Mouse (Mus musculus): Measurements from ENCODE around the gene Nrbp1. TPM values are rescaled to one million over a fixed set of nuclear protein-coding genes. Genes with fewer than 3 reads are reported as not detected.

Gene Nrbp1
- 120 and 124 TPM in 2 replicates for total RNA-seq (2014; rRNA removed; ENCODE audit: low replicate concordance)
- 100 and 104 TPM in 2 replicates for polyA plus RNA-seq (2015; fragmentation: Nextera tagmentation; extraction: Ambion mirVana)

GRCm38 (mm10) chr5:31240637-31241521 is at the start of gene Nrbp1, which contains the start of gene Gm9970:
TSS of gene Nrbp1 (plus strand) at chr5:31240864.
TSS of gene Gm9970 (minus strand) at chr5:31241232.
- TF ChIP-seq EP300 (IDR thresholded peaks at IDR 0.05; ENCODE audit: low read depth) (no peak), CTCF (IDR thresholded peaks at IDR 0.05; ENCODE audit: low read depth) (no peak)
- peak; percentile 94 for DNase-seq (ENCODE audit: low spot score)
- under 1% methylated on average over 92 of the region's 103 CpGs for WGBS
- H3K36me3 ChIP-seq (replicated peaks; ENCODE audit: control insufficient read depth, insufficient read depth, low read length) = peaks cover 23% of the 10 kb centered on the region
- no peaks in the 10 kb centered on the region for H3K27me3 ChIP-seq (ENCODE audit: control insufficient read depth, insufficient read depth, low read length)
- peaks cover 6% of the 10 kb centered on the region for H3K4me1 ChIP-seq (ENCODE audit: control insufficient read depth, insufficient read depth)
- peak; percentile 98 for ATAC-seq (ENCODE audit: insufficient read depth, low read depth)
- H3K4me3 ChIP-seq (ENCODE audit: low read depth, low read length) = peak within 1 kb of the TSS; percentile 81
- H3K9ac ChIP-seq (replicated peaks; ENCODE audit: low read depth, low read length) = peak within 1 kb of the TSS; percentile 92
- H3K27ac ChIP-seq (ENCODE audit: low read depth) = peak within 1 kb of the TSS; percentile 97
- no peaks in the 10 kb centered on the region for H3K9me3 ChIP-seq (replicated peaks; ENCODE audit: control insufficient read depth, low read length)
- H3K4me2 ChIP-seq (ENCODE audit: low read depth, low read length) = peak within 1 kb of the TSS; percentile 81

DNA sequence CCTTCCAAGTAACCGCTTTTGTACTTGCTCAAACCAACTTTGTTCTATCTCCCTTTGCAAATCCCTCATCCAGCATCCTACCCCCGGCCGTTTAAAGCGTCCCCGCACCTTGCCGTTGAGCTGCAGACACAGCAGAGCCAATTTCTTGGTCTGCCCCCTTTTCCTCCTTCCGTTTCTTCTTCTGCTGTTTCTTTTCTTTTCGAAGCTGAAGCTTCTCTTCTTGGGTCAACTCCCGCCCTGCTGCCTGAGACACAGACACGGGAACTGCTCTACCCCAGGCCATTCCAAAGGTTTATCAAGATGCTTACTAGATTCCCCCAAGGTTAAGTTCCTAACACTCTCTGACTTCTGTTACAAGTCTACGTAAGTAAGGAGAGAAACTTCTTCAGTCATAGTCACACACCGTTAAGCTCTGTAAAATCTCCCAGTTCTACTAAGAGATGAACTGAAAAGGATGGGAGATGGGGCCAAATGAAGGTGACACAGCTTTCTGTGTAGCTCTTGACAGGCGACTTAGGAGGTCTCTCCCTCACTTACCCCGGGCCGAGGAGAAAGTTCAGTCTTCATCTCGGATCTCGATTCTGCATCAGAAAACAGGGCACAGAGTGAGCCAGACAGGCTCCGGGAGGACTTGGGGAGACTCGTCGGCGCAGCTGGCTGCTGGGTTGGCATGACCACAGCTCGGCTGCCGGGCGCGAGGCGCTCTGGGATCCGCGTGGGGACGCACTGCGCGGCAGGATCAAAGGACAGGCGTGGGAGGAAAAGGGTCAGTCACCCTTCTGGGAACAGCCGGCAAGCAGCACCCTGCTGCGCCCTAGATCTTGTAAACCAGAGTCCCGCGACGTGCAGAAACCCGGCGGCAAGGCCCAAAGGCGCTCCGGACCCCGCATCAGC is 48.4 kb upstream of the Nrbp1 start:
- peak; percentile 71 for DNase-seq (ENCODE audit: low spot score)
- no peak for TF ChIP-seq CTCF (IDR thresholded peaks at IDR 0.05; ENCODE audit: low read depth)
- TF ChIP-seq EP300 (IDR thresholded peaks at IDR 0.05; ENCODE audit: low read depth) = no peak
- H3K9ac ChIP-seq (replicated peaks; ENCODE audit: low read depth, low read length) = peak overlapping the region; percentile 90
- peak; percentile 71 for ATAC-seq (ENCODE audit: insufficient read depth, low read depth)
- peaks cover 15% of the 10 kb centered on the region for H3K4me1 ChIP-seq (ENCODE audit: control insufficient read depth, insufficient read depth)
- peak overlapping the region; percentile 78 for H3K4me2 ChIP-seq (ENCODE audit: low read depth, low read length)
- peaks cover 61% of the 10 kb centered on the region for H3K36me3 ChIP-seq (replicated peaks; ENCODE audit: control insufficient read depth, insufficient read depth, low read length)
- H3K27me3 ChIP-seq (ENCODE audit: control insufficient read depth, insufficient read depth, low read length) = no peaks in the 10 kb centered on the region
- no peaks in the 10 kb centered on the region for H3K9me3 ChIP-seq (replicated peaks; ENCODE audit: control insufficient read depth, low read length)
- peak overlapping the region; percentile 86 for H3K4me3 ChIP-seq (ENCODE audit: low read depth, low read length)
- peak overlapping the region; percentile 89 for H3K27ac ChIP-seq (ENCODE audit: low read depth)
- 10% methylated on average over 42 of the region's 42 CpGs for WGBS

DNA sequence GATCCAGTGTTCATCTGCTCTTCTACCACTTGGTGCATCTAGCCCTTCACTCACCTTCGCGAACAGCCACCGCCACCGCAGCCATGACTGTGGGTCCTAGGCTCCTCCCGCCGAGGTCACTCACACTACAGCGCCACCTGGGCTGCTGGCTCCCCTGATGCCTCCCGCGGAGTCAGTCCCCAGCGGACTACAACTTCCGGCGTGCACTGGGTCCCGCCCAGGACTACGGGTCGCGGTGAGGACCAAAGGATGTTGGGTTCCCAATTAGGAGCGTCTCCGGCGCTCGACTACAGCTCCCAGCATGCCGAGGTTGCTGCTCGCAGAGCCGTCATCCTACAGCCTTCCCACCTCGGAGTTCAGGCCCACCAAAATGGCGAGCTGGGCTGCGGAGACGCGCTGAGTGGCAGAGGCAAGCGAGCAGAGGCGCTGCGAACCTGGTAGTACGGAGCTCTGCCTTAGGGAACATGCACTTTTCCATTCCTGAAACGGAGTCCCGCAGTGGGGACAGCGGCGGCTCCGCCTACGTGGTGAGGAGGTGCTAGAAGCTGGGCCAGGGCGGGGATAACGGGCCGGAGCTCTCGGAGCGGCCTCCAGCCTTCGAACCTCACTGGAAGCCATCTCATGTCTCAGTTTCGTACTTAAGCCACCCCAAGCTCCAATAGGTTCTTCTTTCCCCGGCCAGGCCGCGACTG is 47.6 kb upstream of the Nrbp1 start, which contains the start of the genes Snx17 and Eif2b4:
Snx17 (plus strand) TSS at position 289 of the 692 bp plus-strand sequence.
Eif2b4 (minus strand) TSS at position 492 of the 692 bp plus-strand sequence.
- ATAC-seq (ENCODE audit: insufficient read depth, low read depth) (peak; percentile 94), DNase-seq (ENCODE audit: low spot score) (peak; percentile 96)
- Histone ChIP-seq H3K9me3 (replicated peaks; ENCODE audit: control insufficient read depth, low read length) (no peaks in the 10 kb centered on the region), H3K4me1 (ENCODE audit: control insufficient read depth, insufficient read depth) (peaks cover 15% of the 10 kb centered on the region), H3K36me3 (replicated peaks; ENCODE audit: control insufficient read depth, insufficient read depth, low read length) (peaks cover 61% of the 10 kb centered on the region), H3K27ac (ENCODE audit: low read depth) (peak within 1 kb of the TSS; percentile 89), H3K27me3 (ENCODE audit: control insufficient read depth, insufficient read depth, low read length) (no peaks in the 10 kb centered on the region), H3K4me2 (ENCODE audit: low read depth, low read length) (peak within 1 kb of the TSS; percentile 78), H3K4me3 (ENCODE audit: low read depth, low read length) (peak within 1 kb of the TSS; percentile 86), H3K9ac (replicated peaks; ENCODE audit: low read depth, low read length) (peak within 1 kb of the TSS; percentile 90)
- under 1% methylated on average over 48 of the region's 48 CpGs for WGBS
- TF ChIP-seq EP300 (IDR thresholded peaks at IDR 0.05; ENCODE audit: low read depth) = no peak
- TF ChIP-seq CTCF (IDR thresholded peaks at IDR 0.05; ENCODE audit: low read depth) = peak; percentile 67

DNA sequence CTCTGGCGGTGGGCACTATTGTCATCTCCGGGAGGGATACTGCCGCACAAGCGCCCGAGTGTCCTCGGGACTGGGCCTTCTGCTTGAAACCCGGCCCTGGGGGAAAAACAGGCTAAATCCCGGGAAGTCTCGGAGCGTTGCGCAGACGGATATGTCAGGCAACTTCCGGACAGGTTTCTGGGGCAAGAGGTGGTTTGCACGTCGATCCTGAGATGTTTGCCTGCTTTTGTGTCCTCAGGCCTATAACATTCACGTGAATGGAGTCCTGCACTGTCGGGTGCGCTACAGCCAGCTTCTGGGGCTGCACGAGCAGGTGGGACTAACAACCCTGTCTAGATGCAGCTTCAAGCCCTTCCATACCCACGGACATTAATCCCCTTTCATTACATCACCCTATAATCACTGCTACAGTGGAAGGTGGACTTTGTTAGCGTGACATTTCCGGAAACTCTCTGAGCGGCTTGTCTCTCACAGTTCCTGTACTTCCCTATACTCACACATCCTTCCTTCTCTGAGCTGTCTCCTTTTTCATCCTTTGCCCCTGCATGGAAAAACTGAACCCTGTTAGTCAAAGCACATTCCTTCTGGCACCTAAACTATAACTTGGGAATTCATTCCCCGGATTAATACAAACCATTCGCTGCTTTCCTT is 46.9 kb upstream of the Nrbp1 start:
- WGBS = 10% methylated on average over 25 of the region's 25 CpGs
- Histone ChIP-seq H3K27me3 (ENCODE audit: control insufficient read depth, insufficient read depth, low read length) (no peaks in the 10 kb centered on the region), H3K4me1 (ENCODE audit: control insufficient read depth, insufficient read depth) (peaks cover 15% of the 10 kb centered on the region), H3K27ac (ENCODE audit: low read depth) (peak overlapping the region; percentile 89), H3K36me3 (replicated peaks; ENCODE audit: control insufficient read depth, insufficient read depth, low read length) (peaks cover 62% of the 10 kb centered on the region), H3K4me2 (ENCODE audit: low read depth, low read length) (peak overlapping the region; percentile 78), H3K9me3 (replicated peaks; ENCODE audit: control insufficient read depth, low read length) (no peaks in the 10 kb centered on the region), H3K4me3 (ENCODE audit: low read depth, low read length) (peak overlapping the region; percentile 86), H3K9ac (replicated peaks; ENCODE audit: low read depth, low read length) (peak overlapping the region; percentile 90)
- TF ChIP-seq CTCF (IDR thresholded peaks at IDR 0.05; ENCODE audit: low read depth) (no peak), EP300 (IDR thresholded peaks at IDR 0.05; ENCODE audit: low read depth) (no peak)
- DNase-seq (ENCODE audit: low spot score) (no peak), ATAC-seq (ENCODE audit: insufficient read depth, low read depth) (no peak)

Data from heart, postnatal 0 days (tissue).